Mouse (Mus musculus): ENCODE data around the gene Cdc34.

Cdc34 gene

DNA sequence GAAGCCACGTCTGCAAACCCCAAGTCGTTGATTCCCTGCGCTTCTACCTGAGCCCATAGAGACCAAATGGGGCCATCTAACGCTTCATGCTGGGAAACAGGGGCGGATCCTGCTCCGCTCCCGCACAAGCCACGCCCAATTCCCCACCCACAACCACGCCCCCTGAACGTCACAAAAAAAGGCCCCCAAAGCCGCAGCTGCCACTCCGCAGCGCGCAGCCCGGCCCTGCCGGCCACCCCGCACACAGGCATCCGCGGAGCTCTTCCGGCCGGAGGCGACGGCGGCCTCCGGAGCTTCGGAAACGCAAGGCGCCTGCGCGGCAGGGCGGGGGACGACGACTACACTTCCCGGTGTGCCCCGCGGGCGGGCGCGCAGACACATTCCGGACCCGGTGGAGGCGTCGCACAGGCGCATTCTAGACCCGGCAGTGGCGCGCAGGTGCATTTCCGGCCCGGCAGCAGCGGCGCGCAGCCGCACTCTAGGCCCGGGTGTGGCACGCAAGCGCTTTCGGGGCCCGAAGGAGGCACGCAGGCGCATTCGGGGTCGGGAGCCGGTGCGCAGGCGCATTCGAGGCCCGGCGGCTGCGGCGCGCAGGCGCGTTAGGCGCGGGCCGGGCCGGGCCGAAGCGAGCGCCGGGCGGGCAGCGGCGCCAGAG lies at the start of gene Cdc34:
Cdc34 (plus strand) TSS at position 605 of the 655 bp plus-strand sequence.
- under 1% methylated on average over 84 of the region's 84 CpGs for WGBS

DNA sequence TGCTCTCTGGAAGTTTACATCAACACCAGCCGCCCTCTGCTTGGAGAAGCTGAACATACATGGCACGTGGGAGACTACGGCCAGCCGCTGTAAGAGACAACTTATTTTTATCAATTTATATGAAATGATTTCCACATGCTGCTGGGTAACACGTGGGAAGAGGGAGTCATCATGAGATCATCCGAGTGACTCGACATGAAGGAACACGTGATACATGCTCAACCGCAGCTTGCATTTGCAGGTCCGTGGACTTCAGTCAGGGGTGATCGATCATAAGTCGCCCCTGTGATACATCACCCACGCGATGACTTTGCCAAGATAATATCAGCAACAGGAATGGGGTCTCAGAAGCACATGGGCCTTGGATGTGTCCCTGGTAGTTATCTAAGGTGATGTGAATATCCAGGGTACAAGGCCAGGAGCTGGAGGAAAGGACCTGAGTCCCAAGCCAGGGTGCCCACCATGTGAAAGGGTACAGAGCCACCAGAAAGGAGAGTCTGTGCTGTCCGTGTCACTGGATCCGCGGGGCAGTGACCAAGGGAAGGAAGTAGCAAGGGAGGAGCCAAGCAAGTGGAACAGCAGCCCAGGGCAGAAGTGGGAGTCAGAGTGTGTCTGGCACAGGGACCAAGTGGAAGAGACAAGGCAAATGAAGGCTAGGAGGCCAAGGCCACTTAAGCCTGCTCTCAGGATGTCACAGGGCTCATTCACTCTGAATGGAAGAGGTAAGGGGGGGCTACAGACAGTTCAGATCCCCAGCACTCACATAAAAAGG lies 48.8 kb upstream of the Cdc34 start:
- WGBS: 60% methylated on average over 17 of the region's 17 CpGs

DNA sequence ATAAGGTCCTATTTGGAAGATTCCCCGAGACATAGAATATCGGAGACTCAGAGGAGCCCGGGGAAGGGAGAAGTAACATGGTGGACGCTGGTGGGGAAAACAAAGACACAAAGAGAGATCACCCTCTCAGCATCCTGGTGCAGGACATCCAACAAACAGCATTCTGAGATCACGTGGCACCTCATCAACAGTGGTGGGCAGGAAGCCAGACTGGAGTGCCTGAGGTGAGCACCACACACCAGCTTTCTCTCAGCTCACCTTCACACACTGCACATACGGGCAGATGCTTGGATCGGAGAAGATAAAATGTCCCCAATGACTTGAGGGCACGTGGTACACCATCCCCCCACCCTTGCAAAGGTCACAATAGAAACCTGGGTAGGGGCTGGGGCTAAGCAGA lies 45.7 kb upstream of the Cdc34 start:
- WGBS: 71% methylated on average over 8 of the region's 8 CpGs

DNA sequence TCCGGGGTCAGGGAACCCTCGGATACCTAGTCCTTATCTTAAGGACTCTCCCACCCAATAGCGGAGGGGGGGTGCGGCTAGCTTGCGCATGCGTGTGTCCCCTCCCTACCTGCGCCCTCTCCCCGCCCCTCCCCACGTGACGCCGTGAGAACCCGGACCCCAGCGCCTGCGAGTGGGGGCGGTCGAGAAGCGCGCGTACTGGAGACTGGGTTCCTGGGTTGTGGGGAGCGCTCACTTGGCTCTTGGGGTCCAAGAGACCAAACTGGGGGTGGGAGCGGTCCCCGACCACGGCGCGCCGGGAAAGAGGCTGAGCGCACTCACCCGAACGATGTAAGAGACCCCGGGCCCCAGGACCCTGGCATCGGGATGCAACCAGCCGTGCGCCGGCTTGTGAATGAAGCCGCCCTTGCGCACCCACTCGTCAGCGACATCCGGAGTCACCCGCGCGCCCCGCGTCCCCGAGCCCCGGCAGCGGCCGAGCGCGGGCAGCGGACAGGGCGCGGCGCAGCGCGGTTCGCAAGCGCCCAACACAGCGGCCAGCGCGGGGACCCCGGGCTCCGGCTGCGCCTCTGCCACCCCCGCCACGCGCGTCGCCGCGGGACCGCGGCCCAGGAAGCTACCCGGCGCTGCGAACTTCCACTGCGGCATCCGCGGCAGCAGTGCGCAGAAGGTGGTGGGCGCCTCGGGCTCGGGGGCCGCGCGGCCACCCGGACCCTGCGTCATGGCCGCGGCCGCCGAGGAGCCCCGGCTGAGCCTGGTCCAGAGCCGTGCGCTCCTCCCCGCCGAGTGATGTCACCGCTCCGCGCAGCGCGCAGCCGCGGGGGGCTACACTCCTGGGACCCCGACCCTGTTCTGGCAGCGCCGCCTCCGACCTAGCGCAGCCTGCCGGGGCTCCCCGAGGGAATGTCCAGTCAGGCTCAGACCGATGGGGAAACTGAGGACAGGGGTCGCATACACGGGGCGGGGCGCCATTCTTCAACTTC lies 44.6 kb upstream of the Cdc34 start, which contains the start of gene Shc2:
Shc2 (minus strand) TSS at position 791 of the 983 bp plus-strand sequence.
- WGBS: 1% methylated on average over 113 of the region's 116 CpGs

DNA sequence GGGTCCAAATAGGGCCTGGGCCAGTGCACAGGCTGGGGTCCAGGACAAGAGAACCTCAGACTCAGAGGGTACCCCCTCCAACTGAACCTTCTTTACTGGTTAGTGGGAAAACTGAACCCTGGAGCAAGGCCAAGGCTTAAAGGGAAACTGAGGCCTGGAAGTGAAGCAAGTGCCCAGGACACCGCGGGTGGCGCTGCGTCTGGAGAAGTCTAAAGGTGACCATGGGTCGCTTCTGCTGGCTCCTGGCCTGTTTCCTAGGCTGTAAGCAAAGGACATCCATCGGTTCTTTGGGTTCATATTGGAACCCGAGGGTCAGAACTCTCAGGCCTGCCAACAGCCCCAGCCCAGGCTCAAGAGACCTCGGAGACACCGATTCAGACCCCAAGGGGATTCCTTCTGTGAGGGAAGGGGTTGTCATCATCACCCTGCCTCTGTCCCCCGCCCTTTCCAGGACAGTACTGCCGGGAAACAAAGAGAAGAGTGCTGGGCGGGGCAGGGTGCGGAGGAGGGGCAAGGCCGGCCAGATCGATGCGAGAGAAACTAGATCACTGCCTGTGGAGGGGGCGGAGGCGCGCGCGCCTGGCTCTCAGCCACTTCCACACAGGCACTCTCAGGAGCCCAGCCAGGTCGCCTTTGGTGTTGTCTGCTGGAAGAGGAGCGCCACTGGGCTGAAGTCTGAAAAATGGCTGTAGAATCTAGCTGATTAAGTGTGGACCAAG lies 43.4 kb upstream of the Cdc34 start:
- 11% methylated on average over 23 of the region's 23 CpGs for WGBS

DNA sequence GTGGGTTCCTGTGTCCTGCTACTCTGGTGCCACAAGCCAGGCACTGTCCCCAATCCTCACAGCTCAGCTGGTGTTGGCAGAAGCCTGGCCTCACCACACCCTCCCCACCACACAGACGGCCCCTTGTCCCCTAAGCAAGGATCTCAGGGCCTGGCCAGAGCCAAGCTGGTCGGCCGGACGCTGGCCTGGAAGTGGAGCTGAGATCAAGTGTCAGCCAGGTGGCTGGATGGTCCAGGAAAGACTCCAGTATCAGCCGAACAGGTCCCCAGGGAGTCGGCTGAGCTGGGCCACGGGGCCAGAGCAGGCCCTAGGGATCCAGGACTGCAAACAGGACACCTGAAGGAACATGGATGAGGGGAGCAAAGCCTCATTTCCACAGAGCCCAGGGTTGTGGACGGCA lies 36.3 kb upstream of the Cdc34 start, which contains the start of gene Odf3l2:
Odf3l2 (minus strand) TSS at position 28 of the 400 bp plus-strand sequence.
- 68% methylated on average over 8 of the region's 8 CpGs for WGBS

DNA sequence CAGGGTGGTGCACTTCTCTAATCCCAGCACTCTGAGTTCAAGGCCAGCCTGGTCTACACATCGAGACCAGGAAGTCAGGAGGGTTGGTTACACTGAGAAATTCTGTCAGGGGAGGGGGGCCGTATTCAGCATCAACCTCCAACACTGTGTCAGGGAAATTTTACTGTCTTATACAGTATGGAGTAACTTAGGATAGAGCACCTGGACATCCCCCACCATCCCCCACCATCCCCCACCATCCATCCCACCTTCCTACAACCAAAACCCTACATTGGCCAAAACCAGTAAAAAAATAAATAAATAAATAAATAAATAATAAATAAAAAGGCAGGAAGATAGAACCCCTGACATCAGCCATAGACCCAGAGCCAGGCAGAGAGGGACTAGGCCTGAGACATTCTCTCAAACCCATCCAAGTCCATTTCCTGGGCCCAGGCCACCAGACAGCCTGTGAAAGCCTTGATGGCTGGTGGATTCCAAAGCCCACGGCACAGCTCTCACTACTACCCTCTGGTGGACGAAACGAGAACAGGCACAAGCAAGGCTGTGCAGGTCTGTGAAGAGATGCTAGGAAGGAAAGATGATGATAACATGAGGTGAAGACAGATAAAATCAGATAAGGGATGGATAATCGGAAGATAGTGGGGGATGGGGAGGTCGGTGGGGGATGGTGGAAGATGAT lies 32.8 kb upstream of the Cdc34 start:
- 29% methylated on average over 7 of the region's 7 CpGs for WGBS

DNA sequence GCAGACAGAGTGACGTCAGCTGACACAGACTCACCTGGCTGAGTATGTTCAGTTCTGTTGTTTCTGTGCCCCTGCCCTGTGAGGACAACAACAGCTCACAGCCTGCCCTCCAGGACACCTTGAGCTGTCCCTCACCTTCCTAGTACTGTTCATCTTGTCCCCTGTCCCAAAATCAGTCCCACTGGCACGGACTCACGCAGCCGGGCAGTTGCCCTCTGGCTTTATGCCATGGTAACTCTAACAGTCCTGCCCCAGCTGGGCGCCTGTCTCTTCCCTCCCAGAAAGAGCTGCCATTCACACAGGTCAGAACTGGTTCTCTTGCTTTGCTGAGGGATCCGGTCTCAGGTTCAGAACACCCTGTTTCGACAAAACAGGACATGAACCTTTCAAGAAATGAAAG lies 29.2 kb upstream of the Cdc34 start:
- 75% methylated on average over 7 of the region's 7 CpGs for WGBS

DNA sequence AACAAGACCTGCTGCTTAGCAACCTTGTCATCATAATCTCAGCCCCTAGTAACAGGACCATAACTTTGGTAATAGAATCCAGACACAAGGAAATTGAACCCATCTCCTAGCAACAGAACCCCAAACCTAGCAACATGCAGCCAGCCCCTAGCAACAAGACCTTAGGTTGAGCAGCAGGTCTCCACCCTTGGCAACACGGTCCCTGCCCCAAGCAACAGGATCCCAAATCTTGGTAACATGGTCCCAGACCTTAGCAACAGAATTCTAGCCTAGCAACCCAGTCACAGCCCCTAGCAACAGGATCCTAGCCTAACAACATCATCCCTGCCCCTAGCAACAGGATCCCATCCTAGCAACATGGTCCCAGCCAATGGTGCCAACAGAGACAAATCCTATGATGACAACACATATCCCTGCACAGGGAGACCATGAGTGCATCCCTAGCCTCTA lies 27.0 kb upstream of the Cdc34 start:
- 25% methylated on average over 1 of the region's 1 CpGs for WGBS

DNA sequence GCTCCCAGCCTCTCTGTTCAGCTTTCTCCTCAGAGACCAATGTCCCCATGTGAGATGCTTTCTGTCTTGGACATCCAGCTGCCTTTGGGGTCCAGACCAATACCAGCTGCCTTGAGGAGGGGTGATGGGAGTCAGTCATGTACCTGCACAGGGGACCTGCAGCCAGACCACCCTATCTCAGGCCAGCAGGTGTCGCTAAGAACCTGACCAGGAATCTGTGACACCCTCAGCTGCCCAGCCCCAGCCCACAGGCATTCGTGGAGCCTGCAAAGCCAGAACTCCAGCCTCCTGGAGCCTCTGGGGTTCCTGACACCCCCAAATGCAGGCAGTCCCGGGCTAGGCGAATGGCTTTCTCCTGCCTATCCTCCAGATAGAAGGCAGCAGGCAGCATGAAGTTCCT lies 23.2 kb upstream of the Cdc34 start:
- 42% methylated on average over 4 of the region's 4 CpGs for WGBS

DNA sequence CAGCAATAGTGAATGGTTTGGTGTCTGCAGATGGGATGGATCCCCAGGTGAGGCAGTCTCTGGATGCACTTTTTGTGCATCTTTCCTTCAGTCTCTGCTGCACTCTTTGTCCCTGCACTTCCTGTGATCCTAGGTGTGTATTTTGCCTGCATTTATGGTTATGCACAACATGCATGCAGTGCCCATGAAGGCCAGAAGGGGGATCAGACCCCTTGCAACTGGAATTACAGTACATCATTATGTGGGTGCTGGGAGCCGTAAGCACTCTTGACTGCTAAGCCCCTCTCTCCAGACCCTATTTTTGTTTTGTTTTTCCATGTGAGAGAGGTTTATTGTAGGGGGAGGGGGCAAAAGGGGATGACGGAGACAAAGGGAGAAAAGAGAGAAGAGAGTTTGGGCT lies 21.7 kb upstream of the Cdc34 start:
- WGBS: 83% methylated on average over 2 of the region's 2 CpGs

DNA sequence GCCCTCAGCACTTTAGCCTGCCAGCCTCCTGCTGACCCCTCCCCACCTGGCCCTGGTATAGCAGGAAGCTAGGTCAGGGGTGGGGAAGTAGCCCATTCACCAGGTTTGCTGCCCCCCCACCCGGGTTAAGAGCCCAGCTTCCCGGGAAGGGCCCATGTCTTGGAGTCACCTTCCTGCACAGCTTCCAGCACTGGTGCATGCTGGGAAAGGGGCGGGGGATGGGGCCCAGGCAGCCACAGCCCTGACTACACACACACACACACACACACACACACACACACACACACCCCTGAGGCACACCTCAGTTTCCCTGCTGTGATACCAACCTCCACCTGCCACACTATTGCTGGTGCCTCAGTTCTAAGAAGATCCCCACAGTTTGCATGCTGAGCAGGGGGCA lies 20.1 kb upstream of the Cdc34 start:
- 60% methylated on average over 3 of the region's 3 CpGs for WGBS

DNA sequence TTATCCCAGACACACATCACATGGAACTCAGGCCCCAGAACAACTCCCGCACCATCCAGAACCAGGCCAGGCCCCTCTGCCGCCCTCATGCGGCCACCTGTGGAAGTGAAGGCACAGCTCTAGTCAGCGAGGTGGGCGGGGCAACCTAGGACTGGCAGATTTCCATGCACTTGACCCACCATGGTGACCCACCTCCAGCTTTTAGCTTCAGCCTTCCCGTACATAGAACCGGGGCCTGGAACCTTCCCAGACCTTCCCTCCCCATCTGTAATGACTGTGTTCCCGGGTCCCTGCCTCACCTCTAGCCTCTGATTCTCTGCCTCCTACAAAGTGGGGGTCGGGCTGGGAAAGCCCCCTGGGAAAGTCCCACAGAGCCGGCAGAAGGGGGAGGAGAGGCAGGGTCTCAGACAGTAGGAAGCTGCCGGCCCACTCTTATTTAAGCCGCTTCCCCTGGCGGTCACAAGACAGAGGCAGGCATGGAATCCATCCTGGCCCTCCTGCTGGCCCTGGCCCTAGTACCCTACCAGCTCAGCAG lies 17.8 kb upstream of the Cdc34 start, which contains the start of gene Madcam1:
Madcam1 (plus strand) TSS at position 429 of the 535 bp plus-strand sequence.
- WGBS: 16% methylated on average over 13 of the region's 13 CpGs

DNA sequence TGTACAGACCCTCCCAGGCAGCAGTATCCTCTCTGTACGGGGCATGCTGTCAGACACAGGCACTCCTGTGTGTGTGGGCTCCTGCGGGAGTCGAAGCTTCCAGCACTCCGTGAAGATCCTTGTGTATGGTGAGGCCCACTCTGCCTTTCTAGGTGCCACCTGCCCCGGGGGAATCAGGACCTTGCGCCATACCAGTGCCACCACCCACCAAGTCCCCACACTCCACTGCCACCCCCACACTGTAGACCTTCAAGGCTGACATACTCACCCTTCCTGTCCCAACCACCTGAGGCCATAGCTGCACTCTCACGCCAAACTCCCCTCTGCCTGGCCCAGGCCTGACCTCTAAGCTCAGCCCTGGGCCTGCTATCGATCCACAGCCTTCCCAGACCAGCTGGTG lies 16.9 kb upstream of the Cdc34 start:
- WGBS: 82% methylated on average over 8 of the region's 8 CpGs

DNA sequence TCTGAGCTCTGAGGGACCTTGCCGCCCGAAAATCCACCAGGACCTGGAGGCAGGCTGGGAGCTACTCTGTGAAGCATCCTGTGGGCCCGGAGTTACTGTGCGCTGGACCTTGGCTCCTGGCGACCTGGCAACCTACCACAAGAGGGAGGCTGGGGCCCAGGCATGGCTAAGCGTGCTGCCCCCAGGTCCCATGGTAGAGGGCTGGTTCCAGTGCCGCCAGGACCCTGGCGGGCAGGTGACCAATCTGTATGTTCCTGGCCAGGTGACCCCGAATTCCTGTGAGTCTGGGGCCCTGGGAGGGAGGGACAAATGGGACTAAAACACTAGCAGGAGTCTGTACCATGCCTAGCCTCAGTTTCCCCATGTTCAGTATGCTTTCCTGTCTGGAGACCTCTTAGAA lies 15.5 kb upstream of the Cdc34 start:
- WGBS: 79% methylated on average over 9 of the region's 9 CpGs

DNA sequence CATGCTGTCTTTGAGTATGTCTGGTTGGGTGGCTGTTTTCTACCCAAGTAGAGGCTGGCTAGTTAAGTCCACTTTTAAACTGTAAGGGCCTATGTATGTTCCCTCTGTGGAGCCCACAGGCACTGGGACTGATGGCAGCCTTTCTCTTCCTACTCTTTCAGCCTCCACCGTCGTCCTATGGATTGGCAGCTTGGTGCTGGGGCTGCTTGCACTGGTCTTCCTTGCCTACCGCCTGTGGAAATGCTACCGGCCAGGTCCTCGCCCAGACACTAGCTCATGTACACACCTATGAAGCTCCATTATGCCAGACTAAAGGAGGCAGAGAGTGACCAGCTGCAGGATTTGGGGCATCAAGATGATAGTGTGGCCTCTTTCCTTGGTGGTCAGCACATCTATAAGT lies 13.9 kb upstream of the Cdc34 start:
- WGBS: 63% methylated on average over 5 of the region's 5 CpGs

DNA sequence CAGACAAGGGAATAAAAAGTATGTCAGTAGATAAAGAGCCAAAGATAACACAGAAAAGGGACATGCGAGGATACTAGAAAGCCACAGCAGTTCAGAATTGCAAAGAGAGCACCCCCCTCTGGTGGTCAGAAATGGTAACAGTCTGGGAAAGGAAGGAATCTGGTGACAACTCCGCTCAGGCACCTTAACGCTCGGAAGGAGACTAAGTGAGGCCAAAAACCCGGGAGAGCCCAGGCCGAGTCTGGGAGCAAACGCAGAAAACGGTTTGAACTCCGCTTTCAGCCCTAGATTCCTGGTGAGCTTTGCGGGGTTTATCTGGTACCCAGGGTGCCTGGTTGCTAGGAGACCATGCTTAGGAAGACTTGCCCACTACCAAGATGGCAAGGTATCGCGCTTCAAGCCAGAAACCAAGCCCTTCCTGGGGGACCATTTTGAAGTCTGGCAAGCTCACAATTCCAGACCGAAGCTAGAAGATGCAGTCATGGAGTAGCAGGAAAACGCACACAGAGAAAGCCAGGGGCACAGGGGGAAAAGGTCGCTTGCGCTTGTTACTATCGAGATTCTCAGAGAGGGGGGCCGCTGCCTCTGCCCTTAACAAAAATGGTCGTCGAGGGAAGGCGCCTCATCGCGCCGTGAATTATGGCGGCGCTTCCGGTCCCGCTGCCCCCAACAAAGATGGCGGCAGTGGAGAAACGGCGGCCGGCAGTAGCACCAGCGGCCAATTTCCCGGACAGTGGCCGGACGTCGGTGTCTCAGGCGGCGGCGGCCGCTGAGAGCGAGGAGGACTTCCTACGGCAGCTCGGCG lies 13.0 kb upstream of the Cdc34 start, which contains the start of gene Tpgs1:
Tpgs1 (plus strand) TSS at position 599 of the 805 bp plus-strand sequence.
- under 1% methylated on average over 45 of the region's 45 CpGs for WGBS

DNA sequence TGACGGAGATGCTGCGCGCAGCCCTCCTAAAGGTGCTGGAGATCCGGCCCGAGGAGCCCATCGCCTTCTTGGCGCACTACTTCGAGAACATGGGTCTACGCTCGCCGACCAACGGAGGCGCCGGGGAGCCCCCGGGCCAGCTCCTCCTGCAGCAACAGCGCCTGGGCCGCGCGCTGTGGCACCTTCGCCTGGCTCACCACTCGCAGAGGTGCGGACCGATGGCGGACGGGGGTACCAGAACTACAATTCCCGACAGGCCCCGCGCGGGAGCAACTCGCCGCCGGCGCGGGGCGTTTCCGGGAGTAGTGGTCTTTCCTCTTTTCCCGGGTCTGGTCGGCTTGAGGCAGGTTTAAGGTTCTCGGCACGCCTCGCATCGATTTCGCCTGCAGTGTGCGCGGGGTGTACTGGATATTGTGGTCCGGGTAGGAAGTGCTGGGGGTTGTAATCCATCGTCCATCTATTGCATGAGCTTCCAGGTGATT lies 12.4 kb upstream of the Cdc34 start:
- under 1% methylated on average over 47 of the region's 47 CpGs for WGBS

All from cerebral cortex, adult 2 months (tissue).